Mouse (Mus musculus) induced T-regulatory cell, adult 2 months (primary cell): ENCODE data around the gene Tmem184b.

Experiments
- DNase-seq: peaks from one replicate; pipeline ENCODE4 v3.0.0-alpha.2; 2012; ENCODE audit warnings: low read depth

The Tmem184b gene

GRCm38 (mm10) chr15:79402836-79403762 lies at the start of gene Tmem184b:
Gene Tmem184b, minus strand, starts transcription at chr15:79403569.
- DNase-seq = peak; percentile 91

- no peak for DNase-seq
These were observed 44.7 kb upstream of the Tmem184b start for GRCm38 (mm10) chr15:79448041-79448440.

- DNase-seq = no peak
These were observed 42.7 kb upstream of the Tmem184b start for GRCm38 (mm10) chr15:79445786-79446654.

- DNase-seq = no peak
These were observed 40.6 kb upstream of the Tmem184b start for GRCm38 (mm10) chr15:79443856-79444410.

GRCm38 (mm10) chr15:79442961-79443518 lies 39.7 kb upstream of the Tmem184b start:
- DNase-seq = no peak

GRCm38 (mm10) chr15:79442257-79442611 lies 38.9 kb upstream of the Tmem184b start:
- no peak for DNase-seq

GRCm38 (mm10) chr15:79441331-79442256 lies 38.2 kb upstream of the Tmem184b start:
- peak; percentile 80 for DNase-seq

DNA sequence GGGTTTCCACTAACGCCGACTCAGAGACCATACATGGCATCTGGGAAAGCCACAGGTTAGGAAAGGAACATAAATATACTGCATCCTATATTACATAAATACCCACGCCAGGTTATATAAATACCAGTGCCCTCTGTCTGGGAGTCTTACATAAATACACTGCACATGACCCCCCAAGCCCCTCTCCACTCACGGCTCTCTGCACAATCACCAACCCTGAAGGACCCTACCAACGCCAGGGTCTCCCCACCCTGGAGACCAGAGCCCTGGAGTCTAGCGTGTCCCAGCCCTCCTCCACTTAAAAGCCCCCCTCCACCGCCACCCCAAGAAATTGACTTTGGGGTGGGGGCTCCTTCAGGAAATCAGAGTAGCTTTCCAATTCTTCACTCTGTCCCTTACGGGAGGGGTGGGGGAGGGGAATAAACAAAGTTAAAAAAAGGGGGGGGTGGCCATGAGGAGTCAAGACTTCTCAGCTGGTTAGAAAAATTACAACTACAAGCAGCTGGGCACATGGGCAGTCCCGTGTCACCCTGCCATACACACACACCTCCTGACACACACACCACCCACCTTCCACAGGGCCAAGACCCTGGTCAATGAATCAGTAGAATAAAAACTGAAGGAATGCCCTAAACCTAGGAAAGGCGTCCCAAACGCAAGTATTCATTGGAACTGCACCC lies 37.4 kb upstream of the Tmem184b start:
- no peak for DNase-seq

DNA sequence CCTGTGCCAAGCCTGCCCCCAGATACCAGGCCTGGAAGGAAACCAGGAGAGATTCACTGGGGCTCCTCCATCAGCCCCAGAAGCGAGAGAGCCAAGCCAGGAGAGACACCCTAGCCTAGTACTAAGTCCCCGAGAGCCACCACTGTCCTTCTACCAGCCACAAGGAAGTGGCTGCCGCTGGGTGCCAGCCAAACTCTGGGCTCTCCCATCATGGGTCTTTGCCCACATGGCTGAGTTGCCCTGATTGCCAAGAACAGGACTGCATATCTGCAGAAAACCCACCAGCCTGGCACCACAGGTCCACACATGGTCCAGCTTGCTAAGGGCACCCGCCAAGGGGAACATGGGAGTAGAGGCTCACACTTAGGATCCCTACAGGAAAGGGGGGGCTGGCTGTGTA lies 36.9 kb upstream of the Tmem184b start:
- no peak for DNase-seq

- DNase-seq = no peak
These were observed 36.0 kb upstream of the Tmem184b start for GRCm38 (mm10) chr15:79439386-79439785.

DNA sequence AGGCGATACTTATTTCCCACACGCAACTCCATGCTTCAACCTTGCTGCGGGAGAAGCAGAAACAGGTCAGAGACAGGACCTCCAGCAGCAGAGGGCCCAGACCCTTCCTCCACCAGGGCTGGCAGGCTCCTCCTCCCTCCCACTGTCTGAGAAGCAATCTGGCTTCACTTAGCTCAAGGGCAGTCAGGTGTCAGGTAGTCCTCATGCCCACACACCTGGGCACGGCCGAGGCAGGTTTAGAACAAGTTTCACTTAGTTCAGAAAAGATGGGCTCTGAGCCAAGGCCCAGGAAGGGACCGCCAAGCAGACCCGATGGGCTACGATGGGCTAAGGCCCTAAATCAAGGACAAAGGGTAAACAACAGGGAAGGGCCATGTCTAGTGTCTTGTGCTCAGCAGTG lies 35.4 kb upstream of the Tmem184b start:
- DNase-seq = no peak

- DNase-seq = no peak
These were observed 34.9 kb upstream of the Tmem184b start for GRCm38 (mm10) chr15:79438209-79438810.

DNA sequence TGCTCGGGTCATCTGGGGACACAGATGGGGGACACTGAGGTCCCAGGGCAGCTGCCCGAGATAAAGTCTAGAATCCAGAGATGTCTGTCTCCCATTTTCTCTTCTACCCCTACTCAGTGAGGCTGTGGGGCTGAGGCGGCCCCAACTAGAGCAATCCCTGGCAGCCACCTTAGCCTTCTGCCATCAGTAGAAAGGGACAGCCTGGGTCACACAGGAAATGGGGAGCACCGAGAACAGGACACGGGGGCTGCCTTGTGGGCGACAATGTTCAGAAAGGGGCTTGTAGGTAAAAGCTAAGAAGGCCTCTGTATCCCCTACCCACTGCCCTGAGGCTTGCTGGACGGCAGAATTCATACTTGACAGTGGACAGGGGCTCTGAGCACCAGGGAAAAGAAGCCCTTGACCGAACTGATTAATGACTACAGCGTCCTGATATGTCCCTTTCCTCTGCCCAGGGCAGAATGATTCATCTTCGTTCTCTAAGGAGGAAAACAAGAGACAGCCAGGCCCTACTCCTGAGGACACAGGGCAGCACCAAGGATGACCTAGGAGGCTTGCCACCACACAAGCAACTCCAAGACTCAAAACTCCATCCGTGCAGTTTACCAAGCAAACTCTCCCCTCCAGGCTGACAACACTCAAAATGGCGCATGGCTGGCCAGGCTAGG lies 34.3 kb upstream of the Tmem184b start:
- no peak for DNase-seq

- no peak for DNase-seq
These were observed 33.1 kb upstream of the Tmem184b start for GRCm38 (mm10) chr15:79436481-79436921.

DNA sequence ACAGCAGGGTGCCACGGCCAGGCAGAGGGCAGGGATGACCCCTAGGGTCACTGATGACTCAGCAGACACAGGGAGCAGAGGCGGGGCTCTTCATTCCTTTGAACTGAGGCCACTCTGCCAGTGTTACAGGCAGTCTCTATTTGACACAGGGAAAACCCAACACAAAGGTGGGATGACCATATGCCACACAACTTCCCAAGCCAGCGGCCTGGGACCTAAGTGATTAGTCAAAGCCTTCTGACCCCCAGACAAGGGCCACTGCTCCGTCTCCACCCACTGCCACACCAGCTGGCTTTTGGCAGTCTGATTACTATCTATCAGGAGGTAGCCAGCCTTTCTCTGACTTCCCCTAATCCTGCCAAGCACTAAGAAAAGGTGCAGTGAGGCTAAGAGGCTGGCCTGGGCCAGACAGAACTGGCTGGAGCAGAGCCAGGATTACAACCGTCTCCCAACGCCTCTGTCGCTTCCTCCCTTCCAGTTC lies 31.9 kb upstream of the Tmem184b start:
- DNase-seq = no peak

GRCm38 (mm10) chr15:79432892-79433291 lies 29.5 kb upstream of the Tmem184b start:
- DNase-seq = no peak

DNA sequence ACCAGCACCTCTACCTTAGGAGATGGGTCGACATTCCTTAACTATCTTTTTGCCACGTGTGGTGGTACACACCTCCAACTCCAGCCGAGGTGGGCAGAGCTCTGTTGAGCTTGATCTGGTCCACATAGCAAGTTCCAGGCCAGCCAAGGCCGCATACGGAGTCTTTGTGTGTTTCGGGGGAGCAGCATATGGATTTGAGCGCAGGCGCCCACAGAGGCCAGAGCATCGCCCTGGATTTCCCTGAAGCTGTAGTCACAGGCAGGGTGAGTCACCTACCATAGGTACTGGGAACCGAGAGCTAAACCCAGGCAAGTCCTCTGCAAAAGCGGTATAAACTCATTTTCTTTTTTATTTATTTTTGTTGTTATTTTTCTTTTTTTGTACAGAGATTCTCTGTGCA lies 29.0 kb upstream of the Tmem184b start:
- no peak for DNase-seq

- no peak for DNase-seq
These were observed 28.6 kb upstream of the Tmem184b start for GRCm38 (mm10) chr15:79431925-79432324.

DNA sequence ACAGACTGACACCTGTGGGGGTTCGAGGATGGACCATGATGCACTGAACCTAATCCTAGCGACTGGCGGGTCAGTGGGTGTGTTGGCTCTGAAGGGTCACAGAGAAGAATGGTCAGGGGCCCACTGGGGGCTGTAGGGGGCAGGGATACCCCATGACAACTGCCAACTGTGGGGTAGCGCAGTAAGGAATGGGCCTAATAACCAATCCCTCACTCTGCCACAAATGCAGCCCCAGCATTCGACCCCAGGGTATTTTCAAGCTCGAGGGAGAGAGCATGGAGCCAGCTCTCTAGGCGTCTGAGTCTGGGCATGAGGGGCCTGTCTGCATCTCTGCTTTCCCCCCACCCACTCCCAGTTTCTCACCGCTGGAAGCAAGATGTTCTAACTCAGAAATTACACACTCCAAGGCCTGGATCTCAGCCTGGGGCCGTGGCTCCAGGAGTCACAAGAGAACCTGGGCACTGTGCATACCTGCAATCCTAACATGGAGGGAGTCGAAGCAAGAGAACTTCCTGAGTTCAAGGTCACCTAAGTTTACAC lies 27.2 kb upstream of the Tmem184b start:
- no peak for DNase-seq
